Mouse (Mus musculus): ENCODE results near the gene Fam78b. TPM values are rescaled to one million over a fixed set of nuclear protein-coding genes. Genes with fewer than 3 reads are reported as not detected.

The Fam78b gene
- polyA plus RNA-seq, 1 experiment from 2014 or later, result 0.89 TPM

DNA sequence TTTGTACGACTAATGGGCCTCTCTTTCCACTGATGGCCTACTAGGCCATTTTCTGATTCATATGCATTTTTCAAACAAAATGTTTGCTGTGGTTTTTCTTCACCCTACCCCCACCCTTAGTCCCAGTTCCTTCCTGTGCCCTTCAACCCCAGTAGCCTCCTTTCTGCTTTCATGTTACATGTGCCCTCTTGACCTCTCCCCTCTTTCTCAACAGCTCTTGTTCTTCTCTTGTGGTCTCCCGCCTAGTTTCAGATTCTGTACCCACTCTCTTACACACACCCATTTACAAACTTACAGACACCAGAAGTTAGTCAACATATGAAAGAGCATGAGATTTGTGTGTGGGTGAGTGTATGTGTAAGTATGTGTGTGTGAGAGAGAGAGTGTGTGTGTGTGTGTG, 3.4 kb downstream of the Fam78b start:
- Histone ChIP-seq H3K27me3 (peaks cover 36% of the 10 kb centered on the region), H3K9me3 (replicated peaks) (no peaks in the 10 kb centered on the region), H3K4me2 (no peak overlapping the region), H3K27ac (no peak overlapping the region), H3K4me1 (replicated peaks) (peaks cover 13% of the 10 kb centered on the region), H3K36me3 (no peaks in the 10 kb centered on the region), H3K4me3 (no peak overlapping the region), H3K9ac (no peak overlapping the region)
- ATAC-seq (replicated peaks; ENCODE audit: insufficient number of reproducible peaks, insufficient read depth, low FRiP score, low read depth), result no peak
- WGBS, result 67% methylated on average over 2 of the region's 2 CpGs

DNA sequence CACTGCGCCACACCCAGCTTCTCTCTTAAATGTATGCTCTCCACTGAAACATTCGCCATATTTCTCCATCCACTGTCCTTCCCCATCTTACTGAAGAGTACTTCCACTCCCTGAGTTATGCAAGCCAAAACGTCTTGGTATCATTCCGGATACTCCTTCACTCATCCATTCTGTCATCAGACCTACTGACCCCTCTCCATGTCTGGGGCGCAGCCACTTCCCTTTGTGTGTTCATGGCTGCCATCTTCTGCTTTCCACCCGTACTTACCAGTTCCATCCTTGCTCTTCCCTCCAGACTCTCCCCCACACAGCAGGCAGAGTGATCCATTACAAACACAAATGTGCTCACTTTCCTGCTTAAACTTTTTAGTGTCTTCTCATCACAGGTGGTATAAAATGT, 6.1 kb downstream of the Fam78b start:
- 69% methylated on average over 6 of the region's 6 CpGs for WGBS
- H3K4me3 ChIP-seq, result no peak overlapping the region
- no peak overlapping the region for H3K9ac ChIP-seq
- no peak for ATAC-seq (replicated peaks; ENCODE audit: insufficient number of reproducible peaks, insufficient read depth, low FRiP score, low read depth)
- H3K27ac ChIP-seq, result no peak overlapping the region
- peaks cover 18% of the 10 kb centered on the region for H3K27me3 ChIP-seq
- no peak overlapping the region for H3K4me2 ChIP-seq
- H3K4me1 ChIP-seq (replicated peaks), result peaks cover 1% of the 10 kb centered on the region
- no peaks in the 10 kb centered on the region for H3K36me3 ChIP-seq
- no peaks in the 10 kb centered on the region for H3K9me3 ChIP-seq (replicated peaks)

DNA sequence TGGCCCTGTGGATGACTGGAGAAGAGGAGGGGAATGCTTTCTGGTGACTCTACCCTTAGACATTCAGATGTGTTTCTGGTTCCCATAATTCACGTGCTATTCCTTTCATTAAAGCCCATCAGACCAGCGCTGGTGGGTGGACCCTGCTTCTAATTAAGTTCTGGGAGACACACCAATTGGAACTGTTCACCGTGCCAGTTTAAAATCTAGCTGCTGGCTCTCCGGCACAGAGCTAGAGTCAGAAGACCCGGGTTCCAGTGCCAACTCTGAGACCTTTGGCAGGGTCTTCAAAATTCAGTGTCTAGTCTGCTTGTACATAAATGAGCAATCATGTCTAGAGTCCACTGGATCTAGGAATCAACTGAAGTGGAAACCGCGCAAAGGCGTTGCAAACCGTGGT, 9.0 kb downstream of the Fam78b start:
- H3K27me3 ChIP-seq, result no peaks in the 10 kb centered on the region
- H3K9ac ChIP-seq, result no peak overlapping the region
- no peaks in the 10 kb centered on the region for H3K9me3 ChIP-seq (replicated peaks)
- H3K36me3 ChIP-seq, result no peaks in the 10 kb centered on the region
- no peak for ATAC-seq (replicated peaks; ENCODE audit: insufficient number of reproducible peaks, insufficient read depth, low FRiP score, low read depth)
- no peak overlapping the region for H3K27ac ChIP-seq
- 69% methylated on average over 9 of the region's 9 CpGs for WGBS
- no peaks in the 10 kb centered on the region for H3K4me1 ChIP-seq (replicated peaks)
- H3K4me2 ChIP-seq, result no peak overlapping the region
- no peak overlapping the region for H3K4me3 ChIP-seq

DNA sequence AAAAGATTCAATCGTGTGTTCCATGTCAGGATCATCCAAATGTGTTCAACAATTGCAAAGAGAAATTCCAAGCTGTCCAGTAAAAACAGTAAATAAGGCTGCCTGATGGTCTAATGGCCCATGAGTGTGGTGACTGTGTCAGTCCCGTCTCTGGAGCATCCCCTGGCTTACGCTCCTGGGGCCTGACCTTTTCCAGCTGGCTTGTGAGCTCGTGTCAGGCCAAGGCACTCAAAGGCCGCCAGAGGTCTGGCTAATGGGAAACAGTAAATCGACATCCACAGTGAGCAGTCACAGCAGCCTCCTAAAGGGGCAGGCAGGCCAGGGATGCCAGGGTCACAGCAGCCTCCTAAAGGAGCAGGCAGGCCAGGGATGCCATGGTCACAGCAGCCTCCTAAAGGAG, 10.1 kb downstream of the Fam78b start:
- Histone ChIP-seq H3K9me3 (replicated peaks) (no peaks in the 10 kb centered on the region), H3K36me3 (no peaks in the 10 kb centered on the region), H3K4me2 (no peak overlapping the region), H3K27me3 (no peaks in the 10 kb centered on the region), H3K4me3 (no peak overlapping the region), H3K9ac (no peak overlapping the region), H3K4me1 (replicated peaks) (no peaks in the 10 kb centered on the region), H3K27ac (no peak overlapping the region)
- 42% methylated on average over 6 of the region's 6 CpGs for WGBS
- no peak for ATAC-seq (replicated peaks; ENCODE audit: insufficient number of reproducible peaks, insufficient read depth, low FRiP score, low read depth)

DNA sequence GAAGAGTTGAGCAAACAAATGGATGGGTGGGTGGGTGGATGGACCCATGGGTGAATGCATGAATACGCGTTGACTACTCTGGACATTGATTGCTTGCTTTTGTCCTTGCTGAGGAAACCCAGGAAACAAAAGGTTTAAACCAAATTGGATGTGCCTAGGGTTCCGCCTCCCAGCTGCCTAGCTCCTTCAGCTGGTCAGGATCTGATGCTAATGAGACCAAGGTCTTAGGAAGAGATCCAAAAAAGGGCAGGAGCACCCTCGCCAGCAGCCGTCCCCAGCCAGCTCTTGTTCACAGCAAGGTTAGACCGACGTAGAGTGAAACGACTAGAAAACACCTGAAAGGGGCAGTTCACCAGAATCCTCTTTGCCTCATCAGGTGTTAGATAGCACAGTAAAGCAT, 11.4 kb downstream of the Fam78b start:
- Histone ChIP-seq H3K4me2 (no peak overlapping the region), H3K9ac (no peak overlapping the region), H3K4me3 (no peak overlapping the region), H3K36me3 (no peaks in the 10 kb centered on the region), H3K27me3 (no peaks in the 10 kb centered on the region), H3K27ac (no peak overlapping the region), H3K4me1 (replicated peaks) (no peaks in the 10 kb centered on the region), H3K9me3 (replicated peaks) (no peaks in the 10 kb centered on the region)
- WGBS, result 80% methylated on average over 8 of the region's 8 CpGs
- no peak for ATAC-seq (replicated peaks; ENCODE audit: insufficient number of reproducible peaks, insufficient read depth, low FRiP score, low read depth)

DNA sequence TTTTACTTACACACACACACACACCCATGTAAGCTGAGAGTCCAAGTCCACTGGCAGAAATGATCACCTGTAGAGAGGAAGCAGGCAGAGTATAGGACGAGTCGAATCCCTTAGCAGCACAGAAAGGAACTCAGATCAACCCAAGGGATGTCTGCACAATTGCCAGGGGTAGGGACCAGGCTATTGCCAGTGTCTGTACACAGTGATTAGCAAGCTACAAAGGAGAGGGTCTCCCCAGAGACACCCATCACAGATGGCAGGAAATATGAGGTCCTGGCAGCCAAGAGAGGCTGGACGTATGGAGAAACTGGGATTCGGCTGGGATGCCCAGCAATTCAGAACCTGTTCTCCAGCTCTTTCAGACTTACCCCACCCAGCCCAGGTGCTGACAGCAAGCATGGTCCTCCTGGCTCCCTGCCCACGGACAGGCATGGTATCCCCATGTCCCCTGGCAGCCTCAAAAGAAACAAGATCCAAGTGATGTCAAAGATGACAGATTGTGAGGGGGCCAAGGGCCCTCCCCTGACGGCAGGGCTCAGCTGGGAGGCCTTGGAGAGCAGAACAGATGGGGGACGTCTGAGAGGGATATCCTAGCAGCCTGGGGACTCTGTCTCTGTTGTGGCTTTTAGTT, 12.1 kb downstream of the Fam78b start:
- no peak overlapping the region for H3K4me2 ChIP-seq
- H3K27me3 ChIP-seq, result no peaks in the 10 kb centered on the region
- no peaks in the 10 kb centered on the region for H3K9me3 ChIP-seq (replicated peaks)
- H3K9ac ChIP-seq, result no peak overlapping the region
- no peak overlapping the region for H3K4me3 ChIP-seq
- no peak overlapping the region for H3K27ac ChIP-seq
- 44% methylated on average over 7 of the region's 7 CpGs for WGBS
- H3K4me1 ChIP-seq (replicated peaks), result no peaks in the 10 kb centered on the region
- ATAC-seq (replicated peaks; ENCODE audit: insufficient number of reproducible peaks, insufficient read depth, low FRiP score, low read depth), result no peak
- no peaks in the 10 kb centered on the region for H3K36me3 ChIP-seq

DNA sequence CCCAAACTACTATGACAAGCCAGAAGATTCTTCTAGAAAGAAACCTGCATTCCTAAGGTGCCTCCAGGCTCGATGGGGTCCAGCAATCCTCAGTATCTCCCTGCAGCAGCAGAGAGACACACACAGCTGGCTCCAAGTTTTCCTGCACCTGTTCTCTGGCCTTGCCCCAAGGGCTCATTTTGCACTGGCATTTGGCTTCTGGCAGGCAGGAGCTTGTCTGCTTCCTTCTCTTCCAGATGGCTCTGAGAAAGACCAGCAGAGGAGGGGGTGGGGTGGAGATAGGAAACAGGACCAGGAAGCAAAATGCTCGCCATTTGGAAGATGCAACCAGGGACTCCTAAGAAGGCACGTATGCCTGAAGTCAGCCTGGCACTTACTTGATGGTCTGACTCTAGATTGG, 15.1 kb downstream of the Fam78b start:
- Histone ChIP-seq H3K4me1 (replicated peaks) (no peaks in the 10 kb centered on the region), H3K4me2 (no peak overlapping the region), H3K27ac (no peak overlapping the region), H3K36me3 (no peaks in the 10 kb centered on the region), H3K27me3 (no peaks in the 10 kb centered on the region), H3K4me3 (no peak overlapping the region), H3K9ac (no peak overlapping the region), H3K9me3 (replicated peaks) (no peaks in the 10 kb centered on the region)
- no peak for ATAC-seq (replicated peaks; ENCODE audit: insufficient number of reproducible peaks, insufficient read depth, low FRiP score, low read depth)
- WGBS, result 45% methylated on average over 3 of the region's 3 CpGs

DNA sequence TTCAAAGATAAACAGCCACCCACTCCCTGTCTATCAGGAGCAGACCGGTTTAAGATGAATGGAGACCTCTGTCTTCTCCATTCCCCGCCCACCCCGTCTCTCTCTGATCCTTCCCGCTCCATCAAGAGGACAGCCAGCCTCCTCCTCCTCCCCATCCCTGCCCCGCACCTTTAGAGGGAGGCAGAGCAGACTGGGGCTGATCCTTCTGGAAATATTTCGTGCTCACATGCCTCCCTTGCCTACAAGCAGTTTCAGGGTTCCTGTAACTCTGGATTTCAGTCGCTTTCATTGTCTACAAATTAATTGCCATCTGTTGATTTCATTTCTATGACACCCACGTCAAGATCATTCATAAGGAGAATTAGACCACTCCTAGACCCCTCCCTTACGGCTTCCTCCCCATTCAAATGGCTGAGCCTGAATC, 20.8 kb downstream of the Fam78b start:
- 48% methylated on average over 9 of the region's 9 CpGs for WGBS
- Histone ChIP-seq H3K9me3 (replicated peaks) (no peaks in the 10 kb centered on the region), H3K4me3 (no peak overlapping the region), H3K4me2 (no peak overlapping the region), H3K36me3 (no peaks in the 10 kb centered on the region), H3K9ac (no peak overlapping the region), H3K4me1 (replicated peaks) (no peaks in the 10 kb centered on the region), H3K27ac (no peak overlapping the region), H3K27me3 (no peaks in the 10 kb centered on the region)
- ATAC-seq (replicated peaks; ENCODE audit: insufficient number of reproducible peaks, insufficient read depth, low FRiP score, low read depth), result no peak

DNA sequence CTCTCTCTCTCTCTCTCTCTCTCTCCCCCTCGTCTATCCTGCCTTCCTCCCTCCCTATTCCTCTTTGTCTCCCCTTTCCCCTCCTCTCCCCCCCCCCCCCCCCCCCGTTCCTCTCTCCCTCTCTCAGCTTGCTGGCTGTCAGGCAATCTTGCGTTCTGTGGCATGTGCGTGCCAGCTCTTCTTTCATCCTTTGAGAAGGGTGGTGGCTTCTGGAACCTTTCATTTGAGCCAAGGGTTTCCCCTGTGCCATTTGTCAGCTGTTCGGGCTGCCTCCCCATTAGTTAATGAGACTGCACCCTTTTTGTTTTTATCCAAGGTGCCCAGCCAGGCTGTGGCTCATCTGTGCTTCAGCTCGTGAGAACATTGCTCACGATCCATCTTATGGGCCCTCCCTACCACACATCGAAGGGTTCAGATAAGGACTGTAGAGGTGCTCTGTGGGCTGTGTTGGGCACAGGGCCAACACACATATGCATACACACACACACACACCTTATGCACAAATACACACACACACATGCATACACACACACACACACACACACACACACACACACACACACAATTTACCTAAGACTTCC, 21.4 kb downstream of the Fam78b start:
- no peaks in the 10 kb centered on the region for H3K4me1 ChIP-seq (replicated peaks)
- no peak overlapping the region for H3K27ac ChIP-seq
- no peaks in the 10 kb centered on the region for H3K27me3 ChIP-seq
- H3K4me3 ChIP-seq, result no peak overlapping the region
- H3K4me2 ChIP-seq, result no peak overlapping the region
- no peaks in the 10 kb centered on the region for H3K36me3 ChIP-seq
- no peaks in the 10 kb centered on the region for H3K9me3 ChIP-seq (replicated peaks)
- H3K9ac ChIP-seq, result no peak overlapping the region
- 44% methylated on average over 8 of the region's 8 CpGs for WGBS
- no peak for ATAC-seq (replicated peaks; ENCODE audit: insufficient number of reproducible peaks, insufficient read depth, low FRiP score, low read depth)

DNA sequence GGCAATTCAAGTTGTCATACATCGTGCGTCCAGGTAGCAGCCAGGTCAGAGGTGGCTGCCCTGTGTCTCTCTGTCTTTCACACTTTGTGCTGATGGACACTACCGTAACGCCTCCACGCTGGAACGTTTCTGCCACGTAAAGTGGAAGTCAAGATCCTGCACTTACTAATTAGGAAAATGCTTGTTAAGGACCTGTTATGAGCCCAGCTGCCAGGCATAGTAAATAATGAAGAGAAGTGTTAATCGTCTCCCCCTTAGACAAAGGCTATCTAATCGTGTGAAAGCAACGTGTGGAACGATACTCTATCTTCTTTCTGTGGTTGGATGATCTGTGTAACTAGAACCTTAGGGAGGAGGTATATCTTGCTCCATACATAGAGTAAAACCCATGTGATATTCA, 22.6 kb downstream of the Fam78b start:
- Histone ChIP-seq H3K27ac (no peak overlapping the region), H3K4me1 (replicated peaks) (no peaks in the 10 kb centered on the region), H3K9me3 (replicated peaks) (no peaks in the 10 kb centered on the region), H3K27me3 (no peaks in the 10 kb centered on the region), H3K9ac (no peak overlapping the region), H3K4me3 (no peak overlapping the region), H3K4me2 (no peak overlapping the region), H3K36me3 (no peaks in the 10 kb centered on the region)
- no peak for ATAC-seq (replicated peaks; ENCODE audit: insufficient number of reproducible peaks, insufficient read depth, low FRiP score, low read depth)
- 85% methylated on average over 11 of the region's 11 CpGs for WGBS

DNA sequence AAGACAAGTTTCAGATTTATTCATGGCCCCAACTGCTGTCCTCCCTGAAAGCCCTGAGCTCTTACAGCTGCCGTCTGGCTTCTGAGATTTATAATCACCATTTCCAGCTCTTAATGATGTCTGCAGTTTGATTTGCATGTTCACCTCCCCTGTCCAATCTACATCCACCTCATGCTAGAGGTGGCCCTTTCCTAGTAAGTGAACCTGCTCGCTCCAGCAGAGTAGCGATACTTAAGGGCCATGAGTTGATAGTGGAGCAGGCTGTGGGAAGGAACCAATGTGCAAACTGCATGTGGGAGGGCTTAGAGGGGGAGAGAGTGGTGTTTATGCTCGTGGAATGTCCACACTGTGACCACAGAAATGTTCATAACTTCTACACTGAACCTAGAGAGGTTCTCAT, 23.7 kb downstream of the Fam78b start:
- Histone ChIP-seq H3K9ac (no peak overlapping the region), H3K36me3 (no peaks in the 10 kb centered on the region), H3K4me2 (no peak overlapping the region), H3K4me3 (no peak overlapping the region), H3K27ac (no peak overlapping the region), H3K4me1 (replicated peaks) (no peaks in the 10 kb centered on the region), H3K9me3 (replicated peaks) (no peaks in the 10 kb centered on the region), H3K27me3 (no peaks in the 10 kb centered on the region)
- 56% methylated on average over 4 of the region's 4 CpGs for WGBS
- ATAC-seq (replicated peaks; ENCODE audit: insufficient number of reproducible peaks, insufficient read depth, low FRiP score, low read depth), result no peak

DNA sequence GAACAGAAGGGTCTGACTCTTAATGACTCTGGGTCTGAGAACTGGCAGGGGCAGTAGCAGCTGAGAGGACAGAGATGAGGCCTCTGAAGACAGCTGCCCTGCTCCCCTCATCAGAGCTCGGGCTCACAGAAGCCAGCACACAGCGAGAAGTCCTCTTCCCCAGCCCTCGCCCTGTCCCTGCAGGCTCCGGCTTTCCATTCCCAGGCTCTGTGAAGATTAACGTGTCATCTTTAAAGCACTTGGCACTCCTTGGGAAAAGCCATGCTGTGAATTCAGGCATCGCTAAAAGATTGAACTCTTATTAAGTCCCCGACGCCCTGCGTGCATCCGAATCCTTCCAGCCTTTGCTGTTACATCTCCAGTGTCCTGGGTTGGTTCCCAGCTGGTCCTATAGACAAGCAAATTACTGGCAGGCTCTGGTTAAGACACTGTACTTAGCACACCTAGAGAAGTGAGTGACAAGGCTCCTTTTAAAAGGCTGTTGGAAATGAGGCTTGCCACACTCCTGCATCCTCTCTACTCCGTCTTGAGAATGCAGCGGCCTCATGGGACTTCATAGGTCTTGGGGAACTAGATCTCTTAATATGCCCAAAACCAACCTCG, 30.9 kb downstream of the Fam78b start:
- H3K4me1 ChIP-seq (replicated peaks), result no peaks in the 10 kb centered on the region
- no peak for ATAC-seq (replicated peaks; ENCODE audit: insufficient number of reproducible peaks, insufficient read depth, low FRiP score, low read depth)
- H3K4me2 ChIP-seq, result no peak overlapping the region
- 59% methylated on average over 13 of the region's 13 CpGs for WGBS
- no peaks in the 10 kb centered on the region for H3K27me3 ChIP-seq
- H3K9me3 ChIP-seq (replicated peaks), result no peaks in the 10 kb centered on the region
- H3K9ac ChIP-seq, result no peak overlapping the region
- H3K27ac ChIP-seq, result no peak overlapping the region
- no peak overlapping the region for H3K4me3 ChIP-seq
- no peaks in the 10 kb centered on the region for H3K36me3 ChIP-seq
